Mouse (Mus musculus): ENCODE results near the gene Tsnaxip1.

Tsnaxip1 gene

DNA sequence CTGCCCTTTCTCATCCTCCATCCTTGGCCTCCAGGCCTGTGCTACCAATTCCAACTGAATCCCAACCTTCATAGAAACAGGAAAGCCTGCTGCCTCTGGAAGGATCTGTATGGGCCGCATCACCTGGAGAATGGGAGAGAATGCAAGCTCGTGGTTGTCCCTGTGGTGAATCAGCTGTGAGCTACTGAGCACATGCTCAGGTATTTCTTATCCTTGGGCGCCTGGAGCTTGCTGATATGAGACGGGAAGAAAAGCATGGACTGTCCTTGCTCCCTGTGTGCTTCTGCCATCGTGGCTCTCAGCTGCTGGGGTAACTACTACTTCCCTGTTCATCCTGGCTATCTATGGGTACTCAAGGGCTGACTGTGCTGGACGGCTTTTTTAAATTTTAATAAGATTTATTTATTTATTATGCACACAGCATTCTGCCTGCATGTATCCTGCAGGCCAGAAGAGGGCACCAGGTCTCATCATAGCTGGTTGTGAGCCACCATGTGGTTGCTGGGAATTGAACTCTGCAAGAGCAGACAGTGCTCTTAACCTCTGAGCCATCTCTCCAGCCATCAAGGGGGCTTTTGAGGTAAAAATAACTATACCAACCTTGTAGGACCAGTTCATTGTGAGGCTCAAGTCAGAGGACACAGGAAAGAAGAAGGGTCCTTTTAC is 39.0 kb downstream of the Tsnaxip1 start:
- no peak for DNase-seq

DNA sequence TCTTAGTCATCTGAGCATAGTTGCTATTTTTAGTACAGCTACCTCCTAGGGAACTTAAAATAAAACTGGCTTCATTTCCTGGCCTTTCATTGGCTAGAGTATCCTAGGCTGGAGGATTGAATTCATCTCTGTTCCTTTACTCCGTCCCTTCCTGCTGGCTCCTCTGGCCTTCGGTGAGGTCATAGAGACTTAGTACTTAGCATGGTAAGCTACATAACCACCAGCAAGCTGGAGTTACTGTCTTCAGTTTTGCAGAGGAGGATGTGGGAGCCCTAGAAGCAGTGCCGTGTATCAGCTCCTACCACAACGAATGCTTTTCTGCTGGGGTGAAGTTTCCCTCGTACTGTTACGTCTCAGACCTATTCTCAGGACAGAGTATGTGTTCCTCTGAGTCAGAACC is 46.8 kb downstream of the Tsnaxip1 start:
- peak; percentile 44 for DNase-seq

GRCm38 (mm10) chr8:105880754-105881520 is 53.4 kb downstream of the Tsnaxip1 start, which contains the start of gene Edc4:
Gene Edc4 (plus strand): TSS chr8:105880881.
- DNase-seq: peak; percentile 87

- DNase-seq: no peak
Observed at GRCm38 (mm10) chr8:105889756-105890465, 62.4 kb downstream of the Tsnaxip1 start.

DNA sequence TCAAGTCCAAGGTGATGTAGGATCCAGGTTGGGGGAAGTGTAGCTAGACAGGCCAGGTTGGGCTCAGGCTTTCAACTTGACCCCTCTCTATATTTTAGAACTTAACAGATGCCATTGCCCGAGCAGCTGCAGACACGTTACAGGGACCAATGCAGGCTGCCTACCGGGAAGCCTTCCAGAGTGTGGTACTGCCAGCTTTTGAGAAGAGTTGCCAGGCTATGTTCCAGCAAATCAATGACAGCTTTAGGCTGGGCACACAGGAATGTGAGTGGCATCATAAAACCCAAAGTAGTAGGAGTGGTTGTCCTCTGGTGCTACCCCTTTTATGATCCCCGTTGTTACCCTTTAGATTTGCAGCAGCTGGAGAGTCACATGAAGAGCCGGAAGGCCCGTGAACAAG is 63.3 kb downstream of the Tsnaxip1 start:
- no peak for DNase-seq

DNA sequence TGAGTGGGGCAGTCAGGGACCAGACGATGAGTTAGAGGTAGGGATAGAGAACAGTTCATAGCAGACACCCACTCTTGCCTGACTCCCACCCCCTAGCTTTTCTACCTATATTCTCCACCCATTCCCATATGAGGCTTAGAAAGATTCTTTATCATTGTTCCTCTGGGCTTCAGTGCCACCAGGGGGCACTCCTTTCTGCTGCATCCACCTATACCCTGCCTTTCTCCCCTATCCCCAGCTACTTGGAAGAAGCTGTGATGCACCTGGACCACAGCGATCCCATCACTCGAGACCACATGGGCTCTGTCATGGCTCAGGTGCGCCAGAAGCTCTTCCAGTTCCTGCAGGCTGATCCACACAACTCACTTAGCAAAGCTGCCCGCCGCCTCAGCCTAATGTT is 64.9 kb downstream of the Tsnaxip1 start:
- peak; percentile 26 for DNase-seq

DNA sequence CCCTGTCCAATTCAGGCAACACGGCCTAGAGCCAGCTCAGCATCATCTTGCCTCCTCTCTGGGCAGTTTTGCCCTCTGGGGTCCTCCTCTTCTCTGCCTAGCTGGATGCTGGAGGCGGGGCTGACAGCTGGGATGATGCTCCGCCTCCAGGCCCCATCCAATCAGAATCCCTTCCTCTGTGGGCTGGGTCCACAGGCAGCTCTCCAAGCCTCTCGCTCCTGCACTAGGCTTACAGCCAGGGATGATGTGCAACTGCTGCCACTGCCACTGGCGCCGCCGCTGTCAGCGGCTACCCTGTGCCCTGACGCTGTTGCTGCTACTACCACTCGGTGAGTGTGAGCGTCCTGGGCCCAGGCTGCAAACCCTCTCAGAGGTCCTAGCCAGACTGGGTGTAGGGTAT is 65.8 kb downstream of the Tsnaxip1 start, which contains the start of gene Nrn1l:
Nrn1l (plus strand) TSS at position 229 of the 400 bp plus-strand sequence.
- peak; percentile 78 for DNase-seq
